Mouse (Mus musculus) liver, postnatal 0 days (tissue): ENCODE measurements around the gene AC124502.3. TPM values are rescaled to one million over a fixed set of nuclear protein-coding genes. Genes with fewer than 3 reads are reported as not detected.

ENCODE experiments used
- ATAC-seq: fragments of 200-750 bp; cut with Nextera tagmentation; 2 replicates; pipeline ENCODE4 v1.8.0; 2017; ENCODE audit warnings: mild to moderate bottlenecking, moderate library complexity
- DNase-seq: peaks from one replicate; pipeline ENCODE4 v3.0.0-alpha.2; 2016
- H3K27ac ChIP-seq: fragments of 300-500 bp; sonication (generic); 2 replicates; pipeline ENCODE4 v1.5.1; 2014; ENCODE audit warnings: antibody characterized with exemption, moderate library complexity, mild to moderate bottlenecking, low read depth
- H3K27me3 ChIP-seq: fragments of 300-500 bp; sonication (generic); 2 replicates; pipeline ENCODE4 v1.6.1; 2014; ENCODE audit warnings: low read length, control low read depth, mixed read lengths; ENCODE audit not compliant: insufficient read depth
- H3K36me3 ChIP-seq: fragments of 300-500 bp; sonication (generic); replicated peaks from 2 replicates; pipeline ENCODE4 v1.6.1; 2014; ENCODE audit warnings: mild to moderate bottlenecking, control low read depth, low read length, moderate library complexity, mixed read lengths; ENCODE audit not compliant: insufficient read depth
- H3K4me1 ChIP-seq: fragments of 300-500 bp; sonication (generic); 2 replicates; pipeline ENCODE4 v1.6.1; 2014; ENCODE audit warnings: antibody characterized with exemption, mild to moderate bottlenecking, control low read depth; ENCODE audit not compliant: insufficient read depth
- H3K4me2 ChIP-seq: fragments of 300-500 bp; sonication (generic); 2 replicates; pipeline ENCODE4 v1.6.1; 2014; ENCODE audit warnings: low read depth, mild to moderate bottlenecking, low read length, moderate library complexity, mixed read lengths
- H3K4me3 ChIP-seq: fragments of 300-500 bp; sonication (generic); 2 replicates; pipeline ENCODE4 v1.5.1; 2014; ENCODE audit warnings: low read depth, low read length
- H3K9ac ChIP-seq: fragments of 300-500 bp; sonication (generic); replicated peaks from 2 replicates; pipeline ENCODE4 v1.6.1; 2014; ENCODE audit warnings: mild to moderate bottlenecking, moderate library complexity
- H3K9me3 ChIP-seq: fragments of 300-500 bp; sonication (generic); 2 replicates; pipeline ENCODE4 v1.6.1; 2016; ENCODE audit warnings: mild to moderate bottlenecking, control low read depth, low read length, mixed read lengths
- CTCF ChIP-seq: sonication (generic); IDR thresholded peaks from 2 replicates; pipeline ENCODE4 v1.5.1; 2016; ENCODE audit warnings: antibody characterized with exemption, low read depth
- EP300 ChIP-seq: IDR thresholded peaks from 2 replicates; pipeline ENCODE4 v1.6.1; 2016; ENCODE audit warnings: antibody characterized with exemption, low read depth, mild to moderate bottlenecking
- WGBS: fragments of 180-500 bp; shearing (Covaris S2); extraction: QIAGEN DNeasy Blood & Tissue Kit; methylation state at CpG from one replicate; pipeline ENCODE4 v1.1.7; 2014; ENCODE audit not compliant: insufficient replicate concordance; 5-methylcytosine and 5-hydroxymethylcytosine counted together
- polyA plus RNA-seq: library from polyadenylated mRNA; unstranded; fragments of >200 nt; fragmentation: Nextera tagmentation; extraction: Ambion mirVana; gene quantifications from 2 replicates; pipeline ENCODE4 v1.2.1, GENCODE M21; 2015

The AC124502.3 gene
- polyA plus RNA-seq, 1 experiment from 2014 or later = 0.31 TPM

GRCm38 (mm10) chr19:5062041-5062440, 23.4 kb downstream of the AC124502.3 start:
- ATAC-seq = no peak
- H3K4me2 ChIP-seq = no peak overlapping the region
- TF ChIP-seq CTCF (no peak), EP300 (no peak)
- H3K36me3 ChIP-seq = no peaks in the 10 kb centered on the region
- 70% methylated on average over 5 of the region's 5 CpGs for WGBS
- H3K9ac ChIP-seq = no peak overlapping the region
- no peak for DNase-seq
- no peak overlapping the region for H3K27ac ChIP-seq
- peaks cover 9% of the 10 kb centered on the region for H3K27me3 ChIP-seq
- no peak overlapping the region for H3K4me3 ChIP-seq
- H3K9me3 ChIP-seq = no peaks in the 10 kb centered on the region
- peaks cover 6% of the 10 kb centered on the region; the same call in 1 of the 2 replicates for H3K4me1 ChIP-seq

- no peak for TF ChIP-seq EP300
- no peak for TF ChIP-seq CTCF
- Histone ChIP-seq H3K4me1 (peaks cover 7% of the 10 kb centered on the region; the same call in 1 of the 2 replicates), H3K4me2 (no peak overlapping the region), H3K27ac (no peak overlapping the region), H3K9ac (no peak overlapping the region), H3K27me3 (peaks cover 10% of the 10 kb centered on the region), H3K36me3 (no peaks in the 10 kb centered on the region), H3K9me3 (no peaks in the 10 kb centered on the region), H3K4me3 (no peak overlapping the region)
- DNase-seq (no peak), ATAC-seq (no peak)
- WGBS = 85% methylated on average over 6 of the region's 6 CpGs
Measured at GRCm38 (mm10) chr19:5062446-5062845, 23.8 kb downstream of the AC124502.3 start.

GRCm38 (mm10) chr19:5065104-5065503, 26.4 kb downstream of the AC124502.3 start:
- ATAC-seq (no peak), DNase-seq (no peak)
- peaks cover 32% of the 10 kb centered on the region for H3K27me3 ChIP-seq
- no peak for TF ChIP-seq CTCF
- TF ChIP-seq EP300 = no peak
- no peaks in the 10 kb centered on the region for H3K36me3 ChIP-seq
- no peak overlapping the region for H3K27ac ChIP-seq
- peaks cover 8% of the 10 kb centered on the region for H3K4me1 ChIP-seq
- no peak overlapping the region for H3K4me3 ChIP-seq
- H3K9ac ChIP-seq = no peak overlapping the region
- no peak overlapping the region for H3K4me2 ChIP-seq
- H3K9me3 ChIP-seq = no peaks in the 10 kb centered on the region
- whole genome bisulfite sequencing = 50% methylated on average over 7 of the region's 7 CpGs

GRCm38 (mm10) chr19:5067040-5067799, 28.5 kb downstream of the AC124502.3 start:
- H3K9ac ChIP-seq = no peak overlapping the region
- H3K36me3 ChIP-seq = no peaks in the 10 kb centered on the region
- 8% methylated on average over 15 of the region's 15 CpGs for WGBS
- TF ChIP-seq EP300 (no peak), CTCF (no peak)
- no peaks in the 10 kb centered on the region for H3K9me3 ChIP-seq
- DNase-seq (peak; percentile 34), ATAC-seq (peak; percentile 77)
- no peak overlapping the region for H3K4me3 ChIP-seq
- peak overlapping the region; percentile 69 for H3K4me2 ChIP-seq
- peaks cover 53% of the 10 kb centered on the region for H3K27me3 ChIP-seq
- H3K27ac ChIP-seq = peak overlapping the region; percentile 44; the same call in 1 of the 2 replicates
- H3K4me1 ChIP-seq = peaks cover 20% of the 10 kb centered on the region

- peak; percentile 57 for DNase-seq
- TF ChIP-seq CTCF (no peak), EP300 (no peak)
- Histone ChIP-seq H3K4me2 (peak within 1 kb of the TSS; percentile 69), H3K4me3 (peak within 1 kb of the TSS; percentile 45), H3K36me3 (no peaks in the 10 kb centered on the region), H3K27ac (peak within 1 kb of the TSS; percentile 44; the same call in 1 of the 2 replicates), H3K9me3 (no peaks in the 10 kb centered on the region), H3K4me1 (peaks cover 28% of the 10 kb centered on the region), H3K9ac (peak within 1 kb of the TSS; percentile 44; the same call in 1 of the 2 replicates), H3K27me3 (peaks cover 50% of the 10 kb centered on the region)
- peak; percentile 19; the same call in 1 of the 2 replicates for ATAC-seq
- 2% methylated on average over 51 of the region's 56 CpGs for whole genome bisulfite sequencing
Measured at GRCm38 (mm10) chr19:5067867-5068569, 29.3 kb downstream of the AC124502.3 start, which contains the start of gene Cd248. TSS of gene Cd248 (plus strand) at chr19:5068078.

- H3K4me3 ChIP-seq = peak overlapping the region; percentile 45
- peaks cover 28% of the 10 kb centered on the region for H3K4me1 ChIP-seq
- DNase-seq = no peak
- no peaks in the 10 kb centered on the region for H3K9me3 ChIP-seq
- peaks cover 54% of the 10 kb centered on the region for H3K27me3 ChIP-seq
- no peak overlapping the region for H3K9ac ChIP-seq
- no peak for ATAC-seq
- no peak for TF ChIP-seq CTCF
- TF ChIP-seq EP300 = no peak
- peak overlapping the region; percentile 69 for H3K4me2 ChIP-seq
- no peaks in the 10 kb centered on the region for H3K36me3 ChIP-seq
- WGBS = 53% methylated on average over 21 of the region's 21 CpGs
- no peak overlapping the region for H3K27ac ChIP-seq
Measured at GRCm38 (mm10) chr19:5068570-5069234, 30.0 kb downstream of the AC124502.3 start.
